Mouse (Mus musculus) cerebellum, postnatal 25 days (tissue): ENCODE measurements at regions not wholly inside any gene's neighbourhood (a gene's known extent, or its start where the extent isn't known, plus 50 kb on each side); places are given as distances from the start of the nearest gene placed in this dataset.

Experiments used
- DNase-seq, 2 experiments: peaks; one replicate each; pipeline ENCODE4 v3.0.0; 2021; ENCODE audit warnings: mixed read lengths in 2 of 2

GRCm38 (mm10) chr11:79881812-79882211 lies 80.4 kb downstream of the Utp6 start:
- DNase-seq, result no peak

GRCm38 (mm10) chr11:79878091-79878490 lies 84.1 kb downstream of the Utp6 start:
- DNase-seq, result no peak

GRCm38 (mm10) chr11:79877184-79877745 lies 84.9 kb downstream of the Utp6 start:
- DNase-seq, result no peak

- peak; percentile 13 to 21 for DNase-seq
These were observed 90.2 kb downstream of the Utp6 start for GRCm38 (mm10) chr11:79871783-79872628.

- DNase-seq, result no peak
These were observed 92.0 kb downstream of the Utp6 start for GRCm38 (mm10) chr11:79870189-79870588.

- no peak for DNase-seq
These were observed 93.2 kb downstream of the Utp6 start for GRCm38 (mm10) chr11:79869009-79869408.

GRCm38 (mm10) chr11:79864836-79865235 lies 97.4 kb downstream of the Utp6 start:
- no peak for DNase-seq

GRCm38 (mm10) chr11:79863487-79864175 lies 98.6 kb downstream of the Utp6 start:
- no peak for DNase-seq

GRCm38 (mm10) chr11:79860611-79861067 lies 101.6 kb downstream of the Utp6 start:
- DNase-seq, result no peak

- no peak for DNase-seq
These were observed 105.8 kb downstream of the Utp6 start for GRCm38 (mm10) chr11:79856376-79856775.

- no peak for DNase-seq
These were observed 112.6 kb downstream of the Utp6 start for GRCm38 (mm10) chr11:79849545-79849944.

GRCm38 (mm10) chr11:79844436-79844835 lies 117.8 kb downstream of the Utp6 start:
- DNase-seq, result no peak

GRCm38 (mm10) chr11:79843021-79843420 lies 119.2 kb downstream of the Utp6 start:
- DNase-seq, result no peak

- DNase-seq, result no peak
These were observed 122.2 kb downstream of the Utp6 start for GRCm38 (mm10) chr11:79839973-79840372.

- no peak for DNase-seq
These were observed 124.1 kb downstream of the Utp6 start for GRCm38 (mm10) chr11:79838051-79838450.

- no peak for DNase-seq
These were observed 124.9 kb downstream of the Utp6 start for GRCm38 (mm10) chr11:79837076-79837990.

- DNase-seq, result no peak
These were observed 126.3 kb downstream of the Utp6 start for GRCm38 (mm10) chr11:79835873-79836272.

GRCm38 (mm10) chr11:79833817-79834216 lies 128.4 kb downstream of the Utp6 start:
- DNase-seq, result no peak

- DNase-seq, result peak in 1 of 2 experiments; percentile 12
These were observed 130.4 kb downstream of the Utp6 start for GRCm38 (mm10) chr11:79831591-79832320.

GRCm38 (mm10) chr11:79830567-79831055 lies 131.6 kb downstream of the Utp6 start:
- DNase-seq, result no peak

- no peak for DNase-seq
These were observed 135.2 kb downstream of the Utp6 start for GRCm38 (mm10) chr11:79827034-79827433.

GRCm38 (mm10) chr11:79825881-79826280 lies 136.3 kb downstream of the Utp6 start:
- no peak for DNase-seq
